In the genomic region with DNA sequence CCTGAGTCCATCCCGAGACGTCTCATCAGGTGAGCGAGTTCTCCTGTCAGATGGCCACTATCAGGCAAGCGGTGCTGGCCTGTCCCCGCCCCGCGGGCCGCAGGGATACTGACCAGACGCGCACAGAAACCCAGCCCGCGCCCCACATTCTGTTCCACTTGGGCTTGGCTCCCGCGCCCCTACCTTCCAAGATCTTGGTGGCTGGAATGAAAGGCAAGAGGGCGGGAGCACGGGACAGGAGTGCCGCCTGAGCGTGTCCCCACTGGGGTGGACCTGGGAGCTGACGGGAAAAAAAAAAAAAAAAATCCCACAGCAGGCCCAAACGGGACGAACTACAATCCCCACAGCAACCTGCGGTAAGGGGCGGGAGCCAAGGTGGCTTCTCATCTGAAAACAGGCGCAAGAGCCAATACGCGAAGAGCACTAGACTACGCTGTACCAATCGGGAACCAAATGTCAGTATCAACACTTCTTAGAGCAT, we compare ENCODE assay signal across 8 mouse cellular contexts. TPM values are rescaled to one million over a fixed set of nuclear protein-coding genes. Genes with fewer than 3 reads are reported as not detected.
DNase-seq lines count a peak whose midpoint lies in the region; ATAC-seq lines count a peak whose summit lies in the region.

TSS of gene Fhit (minus strand) at position 285 of the 481 bp plus-strand sequence.

- no peaks in the 10 kb centered on the region for H3K9me3 ChIP-seq in intestine, embryonic 14.5 days (ENCODE audit: control insufficient read depth, low read length)
- no peaks in the 10 kb centered on the region for H3K9me3 ChIP-seq in megakaryocyte, embryonic 14.5 days

- H3K4me2 ChIP-seq in intestine, embryonic 14.5 days (ENCODE audit: low read length) = peak within 1 kb of the TSS; percentile 84

- WGBS in intestine, embryonic 14.5 days = under 1% methylated on average over 28 of the region's 28 CpGs

- ATAC-seq in intestine, embryonic 14.5 days (replicated peaks; ENCODE audit: low FRiP score, low TSS enrichment, low read depth) = peak; percentile 96

- H3K36me3 ChIP-seq in intestine, embryonic 14.5 days (ENCODE audit: control insufficient read depth, insufficient read depth, low read length) = no peaks in the 10 kb centered on the region
- no peaks in the 10 kb centered on the region for H3K36me3 ChIP-seq in megakaryocyte, embryonic 14.5 days (replicated peaks; ENCODE audit: low read length)

- DNase-seq in adrenal gland, postnatal 14 days = peak; percentile 95
- peak; percentile 83 for DNase-seq in embryo, embryonic 9.5 days (ENCODE audit: extremely low spot score)
- peak; percentile 63 to 91 for DNase-seq in gastrocnemius, postnatal 4 days (ENCODE audit: low spot score in 2 of 2)
- peak; percentile 92 for DNase-seq in intestine, embryonic 14.5 days (ENCODE audit: low spot score)
- DNase-seq in left cerebral cortex, adult 9 months (ENCODE audit: low spot score in 2 of 2) = peak; percentile 89 to 93
- DNase-seq in right cerebral cortex, postnatal 10 days (ENCODE audit: low spot score in 2 of 2) = peak; percentile 96 to 97
- DNase-seq in urinary bladder, postnatal 10 days (ENCODE audit: low spot score) = peak; percentile 66

- peak within 1 kb of the TSS; percentile 59 for H3K9ac ChIP-seq in intestine, embryonic 14.5 days (ENCODE audit: low read length)

- peak within 1 kb of the TSS; percentile 70 for H3K4me3 ChIP-seq in intestine, embryonic 14.5 days (ENCODE audit: low read depth, low read length)
- peak within 1 kb of the TSS; percentile 71 for H3K4me3 ChIP-seq in megakaryocyte, embryonic 14.5 days (replicated peaks)

- H3K27ac ChIP-seq in intestine, embryonic 14.5 days (ENCODE audit: low read depth) = peak within 1 kb of the TSS; percentile 38

- H3K4me1 ChIP-seq in intestine, embryonic 14.5 days (replicated peaks; ENCODE audit: control insufficient read depth, insufficient read depth, low read length) = peaks cover 3% of the 10 kb centered on the region; the same call in 1 of the 2 replicates
- peaks cover 6% of the 10 kb centered on the region; the same call in 1 of the 2 replicates for H3K4me1 ChIP-seq in megakaryocyte, embryonic 14.5 days

- no peaks in the 10 kb centered on the region for H3K27me3 ChIP-seq in intestine, embryonic 14.5 days (replicated peaks; ENCODE audit: control insufficient read depth, insufficient read depth, low read length)
- peaks cover 11% of the 10 kb centered on the region for H3K27me3 ChIP-seq in megakaryocyte, embryonic 14.5 days (replicated peaks)

RNA-seq across cellular contexts. Expression of gene Fhit, which starts in this region (rescaled TPM):
- total RNA-seq in adrenal gland, postnatal 14 days (2021) = 8.8 and 10.3 TPM in 2 replicates
- total RNA-seq in gastrocnemius, postnatal 4 days (2021) = 1 to 10 TPM; 5.2 to 5.6 TPM
- 14.1 and 15.6 TPM in 2 replicates for polyA plus RNA-seq in intestine, embryonic 14.5 days (2014; fragmentation: Nextera tagmentation; extraction: Ambion mirVana)
- polyA plus RNA-seq in megakaryocyte, embryonic 14.5 days (2012; ENCODE audit: insufficient read depth, low replicate concordance) = 0.25 TPM in 1 of 2 replicates, not detected in the other

Comparison
In these comparisons a context has a peak if more than half of its experiments do, and no peak if none do; other contexts are left out.
1. Peak in every context shown above with its lines: DNase-seq, ATAC-seq, H3K4me3 ChIP-seq and H3K27ac ChIP-seq.
2. RNA of gene Fhit (polyA plus RNA-seq): 14.1 to 15.6 TPM in intestine, embryonic 14.5 days; 0.25 TPM in megakaryocyte, embryonic 14.5 days; every median in the first group is over 10 times any median in the second.